Mouse (Mus musculus) inflammation-experienced regulatory T-cells, adult 16 weeks (primary cell): ENCODE measurements around the gene Olfr1105. TPM values are rescaled to one million over a fixed set of nuclear protein-coding genes. Genes with fewer than 3 reads are reported as not detected.

Experiments used
- polyA plus RNA-seq: library from polyadenylated mRNA; unstranded; fragments of 100-300 nt; shearing (Covaris generic); gene quantifications from one replicate; pipeline ENCODE4 v1.2.1, GENCODE M21; 2017

Gene Olfr1105
- not detected for polyA plus RNA-seq

DNA sequence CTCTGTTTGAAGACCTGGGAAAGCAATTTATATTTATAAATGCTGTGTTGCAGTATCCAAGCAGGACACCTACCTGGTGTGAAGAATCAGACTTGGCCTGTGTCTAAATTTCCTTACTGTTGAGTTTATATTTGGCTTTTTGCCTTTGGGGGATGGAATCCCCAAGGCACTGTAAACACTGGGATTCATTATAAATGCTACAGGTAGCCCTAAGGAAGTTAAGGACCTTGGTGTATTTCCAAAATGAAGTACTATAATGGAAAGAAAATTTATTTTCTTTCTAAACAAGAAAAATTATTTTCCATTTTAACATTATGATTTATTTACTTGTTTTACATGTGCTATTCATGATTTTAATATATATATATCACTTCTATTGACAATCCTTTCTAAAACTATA is at the start of gene Olfr1105:
Olfr1105 (minus strand) TSS at position 101 of the 400 bp plus-strand sequence.

DNA sequence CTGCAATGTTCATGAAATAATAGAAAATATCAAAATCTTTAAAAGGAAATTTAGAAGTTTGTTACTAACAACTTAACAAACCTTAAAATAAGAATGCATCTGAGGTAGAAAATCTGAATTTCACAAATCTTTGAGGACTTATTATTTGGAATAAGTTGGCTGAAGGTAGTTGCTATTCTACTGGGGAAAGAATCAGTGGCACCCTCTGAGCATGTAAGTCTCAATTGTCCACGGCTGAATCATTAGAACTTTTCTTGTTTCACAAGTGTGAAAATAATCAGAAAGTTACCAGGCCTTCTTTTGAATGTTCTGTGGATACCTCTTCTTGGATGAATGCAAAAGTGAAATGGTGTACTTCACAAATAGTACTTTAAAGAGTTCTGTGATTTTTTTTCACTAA is 39.4 kb upstream of the Olfr1105 start, which contains the start of gene Olfr1107:
Olfr1107 (minus strand) TSS at position 101 of the 400 bp plus-strand sequence.

DNA sequence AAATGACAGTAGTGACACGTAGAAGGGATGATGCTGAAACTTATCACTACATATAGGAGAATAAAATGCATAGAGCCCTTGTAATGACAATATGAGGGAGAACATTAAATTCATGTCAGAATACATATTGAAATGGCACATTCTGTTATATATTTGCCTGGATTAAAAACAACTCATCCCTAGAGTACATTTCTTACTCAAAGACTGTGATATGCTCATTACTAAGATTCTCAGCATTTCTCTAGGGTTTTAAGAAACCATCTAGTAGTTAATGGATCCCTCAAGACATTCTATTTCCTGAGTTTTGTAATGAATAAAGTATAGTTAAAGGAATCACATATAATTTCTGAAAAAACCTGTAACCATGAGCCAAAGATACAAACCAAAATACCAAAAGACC is 15.8 kb upstream of the Olfr1105 start, which contains the start of gene Olfr1106:
Olfr1106 (minus strand) TSS at position 101 of the 400 bp plus-strand sequence.

GRCm38 (mm10) chr2:87026980-87027379 is 9.4 kb downstream of the Olfr1105 start, which contains the start of gene Olfr1104:
TSS of gene Olfr1104 (minus strand) at chr2:87027080.

DNA sequence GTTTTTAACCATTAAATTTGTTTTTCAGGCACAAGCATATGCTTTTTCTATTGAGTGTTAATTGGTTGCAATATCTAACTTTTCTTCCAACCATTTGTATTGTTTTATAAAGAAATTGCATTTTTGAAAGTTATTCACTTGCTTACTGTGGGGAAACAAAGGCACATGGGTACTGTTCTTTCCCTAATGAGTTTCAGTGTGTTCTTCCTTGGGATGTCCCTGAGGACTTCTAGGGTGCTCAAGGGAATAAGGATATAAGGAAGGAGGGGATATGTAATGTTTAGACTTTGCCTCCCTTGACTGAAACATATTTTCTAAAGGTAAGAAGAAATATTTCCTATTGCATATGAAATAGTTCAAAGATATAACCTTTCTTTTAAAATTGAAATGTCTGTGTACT is 38.2 kb downstream of the Olfr1105 start, which contains the start of gene Olfr1102:
Olfr1102 (plus strand) TSS at position 301 of the 400 bp plus-strand sequence.

DNA sequence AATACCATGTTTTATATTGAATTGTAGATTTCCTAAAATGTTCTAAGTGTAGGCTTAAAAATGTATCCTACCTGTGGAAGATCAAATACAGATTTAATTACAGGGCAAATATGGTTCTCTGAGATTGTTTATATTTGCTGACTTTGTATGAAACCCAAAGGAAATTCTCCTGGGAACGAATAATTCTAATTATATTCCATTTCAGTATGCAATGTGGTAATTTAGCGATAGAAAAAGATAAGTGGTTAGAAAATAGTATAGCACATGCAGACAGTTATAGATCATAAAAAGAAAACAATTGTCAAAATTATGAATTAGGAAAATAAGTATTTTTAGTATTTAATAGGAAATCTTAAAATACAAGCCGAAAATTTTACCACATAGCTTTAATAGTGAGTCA is 45.2 kb downstream of the Olfr1105 start, which contains the start of gene Olfr1101:
Olfr1101 (minus strand) TSS at position 101 of the 400 bp plus-strand sequence.

Other genes with a start within 250 kb of the Olfr1105 start
- gene Olfr141, start 226.5 kb downstream of the Olfr1105 start, polyA plus RNA-seq = not detected
- gene Olfr1094, start 211.9 kb downstream of the Olfr1105 start, polyA plus RNA-seq = not detected
- not detected for gene Olfr1095, start 184.8 kb downstream of the Olfr1105 start, polyA plus RNA-seq
- not detected for gene Gm13723, start 161.7 kb downstream of the Olfr1105 start, polyA plus RNA-seq
- not detected for gene Olfr1097, start 144.3 kb downstream of the Olfr1105 start, polyA plus RNA-seq
- gene Olfr1098, start 112.0 kb downstream of the Olfr1105 start, polyA plus RNA-seq = not detected
- not detected for gene Olfr1099, start 75.8 kb downstream of the Olfr1105 start, polyA plus RNA-seq
- gene Olfr1100, start 56.6 kb downstream of the Olfr1105 start, polyA plus RNA-seq = not detected
- not detected for gene Olfr1101, start 45.3 kb downstream of the Olfr1105 start, polyA plus RNA-seq
- gene Olfr1102, start 38.1 kb downstream of the Olfr1105 start, polyA plus RNA-seq = not detected
- gene Olfr1104, start 9.5 kb downstream of the Olfr1105 start, polyA plus RNA-seq = not detected
- gene Olfr1106, start 15.7 kb upstream of the Olfr1105 start, polyA plus RNA-seq = not detected
- not detected for gene Olfr1107, start 39.3 kb upstream of the Olfr1105 start, polyA plus RNA-seq
- not detected for gene Olfr1109, start 59.5 kb upstream of the Olfr1105 start, polyA plus RNA-seq
- gene Olfr259, start 78.0 kb upstream of the Olfr1105 start, polyA plus RNA-seq = not detected
- gene Olfr1110, start 103.8 kb upstream of the Olfr1105 start, polyA plus RNA-seq = not detected
- not detected for gene Olfr1111, start 116.1 kb upstream of the Olfr1105 start, polyA plus RNA-seq
- not detected for gene Olfr1112, start 151.3 kb upstream of the Olfr1105 start, polyA plus RNA-seq
- not detected for gene Olfr1113, start 172.4 kb upstream of the Olfr1105 start, polyA plus RNA-seq
- not detected for gene Olfr1115, start 211.5 kb upstream of the Olfr1105 start, polyA plus RNA-seq
- gene Olfr1116, start 231.0 kb upstream of the Olfr1105 start, polyA plus RNA-seq = 0.02 TPM